9 mouse cellular contexts compared by ENCODE assay signal in the genomic region with DNA sequence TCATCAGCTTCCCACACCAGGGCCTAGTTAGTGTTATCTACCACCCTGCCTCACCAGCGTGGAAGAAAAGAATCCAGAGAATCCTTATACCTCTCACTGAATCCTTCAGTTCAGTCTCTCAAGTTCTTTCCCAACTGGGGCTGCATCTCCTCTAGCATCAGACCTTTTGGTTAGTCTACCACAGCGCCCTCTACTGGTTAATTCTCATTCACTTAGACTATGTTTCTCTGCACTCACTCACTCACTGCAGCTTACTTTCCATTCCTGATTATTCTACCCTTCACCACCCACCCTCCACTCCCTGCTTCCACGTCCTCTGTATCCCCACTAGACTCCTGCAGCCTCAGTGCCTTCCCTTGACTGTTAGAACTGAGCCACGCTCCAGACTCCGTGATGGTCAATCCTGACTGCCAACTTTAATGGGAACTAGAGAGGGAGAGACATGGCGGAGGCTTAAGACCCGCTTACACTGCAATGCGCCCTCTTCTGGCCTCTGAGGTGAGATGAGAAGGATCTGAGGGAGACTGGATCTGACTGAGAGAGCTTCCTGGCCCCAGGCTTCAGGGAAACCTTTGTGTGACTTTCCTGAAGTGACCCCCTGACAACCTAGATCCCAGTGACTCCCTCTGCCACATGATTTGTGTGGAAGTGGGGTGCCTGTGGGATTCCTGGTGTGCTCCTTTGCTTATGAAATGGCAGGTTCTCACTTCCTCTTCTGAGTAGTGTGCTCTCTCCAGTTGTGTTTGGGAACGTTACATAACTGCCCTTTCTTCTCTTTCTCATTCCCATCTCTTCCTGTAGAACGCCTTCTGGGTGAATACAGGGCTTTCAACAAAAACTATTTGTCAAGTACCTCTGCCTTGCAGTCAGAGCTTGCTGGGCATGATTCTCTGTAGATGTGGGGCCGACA.
DNase-seq lines count a peak whose midpoint lies in the region; TF ChIP-seq lines count a peak whose summit lies in the region.
"Had no signal": no experiment of that assay in that cellular context is flagged by ENCODE, and none has a peak within 500 bp of the region (broad histone marks: within the 10 kb centered on the region; RNA-seq: fewer than 3 reads in every experiment).

No protein-coding gene starts in this region.

- H3K27ac ChIP-seq in layer of hippocampus, adult 2 months = no peak overlapping the region
- H3K27ac ChIP-seq: limb, embryonic 12.5 days had no signal

- TF ChIP-seq CTCF in layer of hippocampus, adult 2 months (conservative IDR thresholded peaks at IDR 0.05) = peak; percentile 55

- peak; percentile 32 to 71 for DNase-seq in adrenal gland, adult (ENCODE audit: inconsistent age in 2 of 2, low spot score in 1 of 2)
- DNase-seq in adrenal gland, adult 8-10 months = no peak
- no peak for DNase-seq in layer of hippocampus, adult 2 months (ENCODE audit: low spot score in 2 of 2)
- no peak for DNase-seq in layer of hippocampus, adult 9-11 months
- DNase-seq in NIH3T3 (ENCODE audit: low read depth) = peak; percentile 21
- DNase-seq in heart, postnatal 4 days = peak; percentile 30
- no peak for DNase-seq in layer of hippocampus, adult 8-10 months (ENCODE audit: low spot score in 2 of 2)
- DNase-seq in frontal cortex, postnatal 25 days (ENCODE audit: low spot score in 2 of 2) = no peak

- H3K4me3 ChIP-seq in layer of hippocampus, adult 2 months = no peak overlapping the region
- H3K4me3 ChIP-seq: limb, embryonic 12.5 days had no signal

Comparison
In these comparisons a context has a peak if more than half of its experiments do, and no peak if none do; other contexts are left out.
1. DNase-seq: peak in adrenal gland, adult (2 of 2), NIH3T3 (single experiment) and heart, postnatal 4 days (single experiment); none in adrenal gland, adult 8-10 months (single experiment), layer of hippocampus, adult 2 months (0 of 2), layer of hippocampus, adult 9-11 months (single experiment), layer of hippocampus, adult 8-10 months (0 of 2) and frontal cortex, postnatal 25 days (0 of 2).